Mouse (Mus musculus): ENCODE results near the gene Fcho1. TPM values are rescaled to one million over a fixed set of nuclear protein-coding genes. Genes with fewer than 3 reads are reported as not detected.
"Not testable (repeated sequence)": the region's sequence is repeated elsewhere in the genome, so short reads cannot be mapped to it uniquely, and the experiment has no call there.

Gene Fcho1
- polyA plus RNA-seq, 1 experiment from 2014 or later: 19.5 TPM

- 76% methylated on average over 13 of the region's 13 CpGs for WGBS (ENCODE audit: insufficient replicate concordance)
- Histone ChIP-seq H3K36me3 (peaks cover 22% of the 10 kb centered on the region), H3K9me3 (replicated peaks) (no peaks in the 10 kb centered on the region), H3K27ac (no peak overlapping the region), H3K9ac (no peak overlapping the region; the same call in 1 of the 2 replicates), H3K27me3 (replicated peaks) (peaks cover 21% of the 10 kb centered on the region), H3K4me1 (peaks cover 4% of the 10 kb centered on the region; the same call in 1 of the 2 replicates), H3K4me2 (no peak overlapping the region), H3K4me3 (no peak overlapping the region)
- no peak for ATAC-seq
These were observed 8.9 kb downstream of the Fcho1 start for GRCm38 (mm10) chr8:71716561-71717053.

- H3K9me3 ChIP-seq (replicated peaks): no peaks in the 10 kb centered on the region
These were observed 10.0 kb downstream of the Fcho1 start for GRCm38 (mm10) chr8:71715531-71715930.

GRCm38 (mm10) chr8:71711574-71711973 is 13.9 kb downstream of the Fcho1 start:
- peaks cover 14% of the 10 kb centered on the region; the same call in 1 of the 2 replicates for H3K36me3 ChIP-seq
- H3K27me3 ChIP-seq (replicated peaks): peaks cover 50% of the 10 kb centered on the region

More at GRCm38 (mm10) chr8:71715531-71715930, 10.0 kb downstream of the Fcho1 start:
- Histone ChIP-seq H3K4me1 (peaks cover 3% of the 10 kb centered on the region; the same call in 1 of the 2 replicates), H3K36me3 (peaks cover 22% of the 10 kb centered on the region), H3K27ac (no peak overlapping the region), H3K4me2 (no peak overlapping the region), H3K4me3 (no peak overlapping the region), H3K27me3 (replicated peaks) (peaks cover 27% of the 10 kb centered on the region), H3K9ac (no peak overlapping the region)
- 41% methylated on average over 8 of the region's 8 CpGs for WGBS (ENCODE audit: insufficient replicate concordance)
- no peak for ATAC-seq

GRCm38 (mm10) chr8:71709800-71710446 is 15.6 kb downstream of the Fcho1 start:
- Histone ChIP-seq H3K9me3 (replicated peaks) (no peaks in the 10 kb centered on the region), H3K4me1 (peaks cover 12% of the 10 kb centered on the region), H3K9ac (no peak overlapping the region), H3K4me2 (peak overlapping the region; percentile 51), H3K36me3 (peaks cover 10% of the 10 kb centered on the region; the same call in 1 of the 2 replicates), H3K4me3 (peak overlapping the region; percentile 12; the same call in 1 of the 2 replicates), H3K27ac (no peak overlapping the region), H3K27me3 (replicated peaks) (peaks cover 52% of the 10 kb centered on the region)
- peak; percentile 66 for ATAC-seq
- 24% methylated on average over 25 of the region's 25 CpGs for WGBS (ENCODE audit: insufficient replicate concordance)

More at GRCm38 (mm10) chr8:71711574-71711973, 13.9 kb downstream of the Fcho1 start:
- H3K27ac ChIP-seq: no peak overlapping the region
- peaks cover 15% of the 10 kb centered on the region for H3K4me1 ChIP-seq
- ATAC-seq: no peak
- no peak overlapping the region for H3K9ac ChIP-seq
- WGBS (ENCODE audit: insufficient replicate concordance): 66% methylated on average over 2 of the region's 2 CpGs
- no peak overlapping the region for H3K4me2 ChIP-seq
- no peak overlapping the region for H3K4me3 ChIP-seq
- H3K9me3 ChIP-seq (replicated peaks): no peaks in the 10 kb centered on the region

- Histone ChIP-seq H3K36me3 (peaks cover 10% of the 10 kb centered on the region; the same call in 1 of the 2 replicates), H3K27ac (no peak overlapping the region), H3K27me3 (replicated peaks) (peaks cover 55% of the 10 kb centered on the region), H3K9me3 (replicated peaks) (no peaks in the 10 kb centered on the region), H3K9ac (no peak overlapping the region), H3K4me2 (peak overlapping the region; percentile 51), H3K4me1 (peaks cover 13% of the 10 kb centered on the region), H3K4me3 (peak overlapping the region; percentile 12; the same call in 1 of the 2 replicates)
- WGBS (ENCODE audit: insufficient replicate concordance): 45% methylated on average over 25 of the region's 25 CpGs
- peak; percentile 31 for ATAC-seq
These were observed 16.2 kb downstream of the Fcho1 start for GRCm38 (mm10) chr8:71709134-71709799.

GRCm38 (mm10) chr8:71707874-71708273 is 17.6 kb downstream of the Fcho1 start:
- Histone ChIP-seq H3K4me3 (no peak overlapping the region), H3K27me3 (replicated peaks) (peaks cover 67% of the 10 kb centered on the region), H3K9ac (no peak overlapping the region), H3K9me3 (replicated peaks) (no peaks in the 10 kb centered on the region), H3K36me3 (peaks cover 10% of the 10 kb centered on the region; the same call in 1 of the 2 replicates), H3K4me2 (no peak overlapping the region), H3K27ac (no peak overlapping the region), H3K4me1 (peaks cover 27% of the 10 kb centered on the region)
- WGBS (ENCODE audit: insufficient replicate concordance): 24% methylated on average over 8 of the region's 8 CpGs
- ATAC-seq: no peak

GRCm38 (mm10) chr8:71703400-71703799 is 22.1 kb downstream of the Fcho1 start:
- H3K9ac ChIP-seq: peak overlapping the region; percentile 65
- not testable (repeated sequence) for H3K36me3 ChIP-seq; H3K9me3 ChIP-seq (replicated peaks)
- H3K27me3 ChIP-seq (replicated peaks): peaks cover 85% of the 10 kb centered on the region
- peaks cover 46% of the 10 kb centered on the region for H3K4me1 ChIP-seq
- H3K4me3 ChIP-seq: peak overlapping the region; percentile 54
- peak overlapping the region; percentile 75 for H3K4me2 ChIP-seq
- H3K27ac ChIP-seq: peak overlapping the region; percentile 86
- ATAC-seq: peak; percentile 78

GRCm38 (mm10) chr8:71702923-71703322 is 22.6 kb downstream of the Fcho1 start:
- no peaks in the 10 kb centered on the region for H3K9me3 ChIP-seq (replicated peaks)
- peak overlapping the region; percentile 54 for H3K4me3 ChIP-seq
- ATAC-seq: peak; percentile 96
- peaks cover 46% of the 10 kb centered on the region for H3K4me1 ChIP-seq
- peak overlapping the region; percentile 65 for H3K9ac ChIP-seq
- H3K27me3 ChIP-seq (replicated peaks): peaks cover 85% of the 10 kb centered on the region
- 29% methylated on average over 3 of the region's 3 CpGs for WGBS (ENCODE audit: insufficient replicate concordance)
- H3K4me2 ChIP-seq: peak overlapping the region; percentile 75
- no peaks in the 10 kb centered on the region for H3K36me3 ChIP-seq
- H3K27ac ChIP-seq: peak overlapping the region; percentile 86

- no peaks in the 10 kb centered on the region for H3K36me3 ChIP-seq
- peak overlapping the region; percentile 54 for H3K4me3 ChIP-seq
- peak overlapping the region; percentile 75 for H3K4me2 ChIP-seq
- peak overlapping the region; percentile 86 for H3K27ac ChIP-seq
- H3K9me3 ChIP-seq (replicated peaks): no peaks in the 10 kb centered on the region
- peak; percentile 28; the same call in 1 of the 2 replicates for ATAC-seq
- peaks cover 86% of the 10 kb centered on the region for H3K27me3 ChIP-seq (replicated peaks)
- H3K9ac ChIP-seq: peak overlapping the region; percentile 65
- WGBS (ENCODE audit: insufficient replicate concordance): 7% methylated on average over 4 of the region's 4 CpGs
- peaks cover 46% of the 10 kb centered on the region for H3K4me1 ChIP-seq
These were observed 23.5 kb downstream of the Fcho1 start for GRCm38 (mm10) chr8:71702087-71702432.

GRCm38 (mm10) chr8:71701414-71702086 is 24.0 kb downstream of the Fcho1 start, which contains the start of gene B3gnt3:
Gene B3gnt3, minus strand, starts transcription at chr8:71701789.
- Histone ChIP-seq H3K9ac (peak within 1 kb of the TSS; percentile 65), H3K27ac (peak within 1 kb of the TSS; percentile 86), H3K4me2 (peak within 1 kb of the TSS; percentile 75), H3K4me1 (peaks cover 46% of the 10 kb centered on the region), H3K9me3 (replicated peaks) (no peaks in the 10 kb centered on the region), H3K27me3 (replicated peaks) (peaks cover 86% of the 10 kb centered on the region), H3K36me3 (no peaks in the 10 kb centered on the region), H3K4me3 (peak within 1 kb of the TSS; percentile 54)
- ATAC-seq: no peak
- WGBS (ENCODE audit: insufficient replicate concordance): 13% methylated on average over 32 of the region's 34 CpGs

- Histone ChIP-seq H3K9ac (peak overlapping the region; percentile 33; the same call in 1 of the 2 replicates), H3K36me3 (no peaks in the 10 kb centered on the region), H3K27ac (no peak overlapping the region), H3K4me2 (peak overlapping the region; percentile 75), H3K27me3 (replicated peaks) (peaks cover 91% of the 10 kb centered on the region), H3K4me3 (peak overlapping the region; percentile 54), H3K9me3 (replicated peaks) (no peaks in the 10 kb centered on the region), H3K4me1 (peaks cover 46% of the 10 kb centered on the region)
- WGBS (ENCODE audit: insufficient replicate concordance): 11% methylated on average over 29 of the region's 29 CpGs
- no peak for ATAC-seq
These were observed 24.8 kb downstream of the Fcho1 start for GRCm38 (mm10) chr8:71700493-71701269.

All from liver, embryonic 12.5 days (tissue).